Mouse (Mus musculus) kidney, postnatal 4 days (tissue): ENCODE measurements at regions not wholly inside any gene's neighbourhood (a gene's known extent, or its start where the extent isn't known, plus 50 kb on each side); places are given as distances from the start of the nearest gene placed in this dataset.

Source experiments
- DNase-seq, 2 experiments: peaks; one replicate each; pipeline ENCODE4 v3.0.0; 2021; ENCODE audit warnings: mixed read lengths in 2 of 2

DNA sequence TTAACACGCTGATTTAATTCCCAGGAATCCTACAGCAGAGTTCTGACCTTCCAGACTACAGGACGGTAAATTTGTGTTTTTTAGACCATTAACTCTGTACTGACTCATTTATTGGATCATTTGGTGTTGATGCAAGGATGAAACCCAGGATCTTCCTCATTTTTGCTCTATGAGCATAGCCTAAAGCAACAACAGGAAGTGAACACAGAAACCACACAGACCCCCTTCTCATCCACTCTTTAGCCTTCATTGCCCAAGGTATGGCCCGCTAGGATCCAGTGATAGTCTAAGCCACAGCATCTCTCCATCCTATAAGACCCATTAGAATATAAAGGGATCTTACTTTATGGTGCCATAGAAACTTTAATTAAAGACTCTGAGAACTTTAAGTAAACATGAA is 56.5 kb upstream of the Grin2b start:
- DNase-seq: no peak

DNA sequence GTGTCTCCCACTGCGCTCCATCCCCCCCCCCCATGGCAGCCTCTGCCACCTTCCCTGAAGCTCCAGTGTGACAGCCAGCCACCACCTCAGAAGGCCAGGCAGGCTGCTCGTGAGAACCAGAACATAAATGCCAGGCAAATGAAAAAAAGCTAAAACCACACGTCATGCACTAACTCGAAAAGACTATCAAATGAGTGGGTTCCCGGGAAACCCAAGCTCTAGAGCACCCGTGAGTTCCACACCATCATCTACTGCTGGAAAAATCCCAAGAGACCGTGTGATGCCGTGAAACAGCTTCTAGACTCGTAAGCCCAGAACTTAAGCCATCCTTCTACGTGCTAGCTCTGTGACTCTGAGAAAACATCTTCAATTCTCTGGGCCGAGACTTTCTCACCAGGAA is 62.2 kb upstream of the Grin2b start:
- no peak for DNase-seq

DNA sequence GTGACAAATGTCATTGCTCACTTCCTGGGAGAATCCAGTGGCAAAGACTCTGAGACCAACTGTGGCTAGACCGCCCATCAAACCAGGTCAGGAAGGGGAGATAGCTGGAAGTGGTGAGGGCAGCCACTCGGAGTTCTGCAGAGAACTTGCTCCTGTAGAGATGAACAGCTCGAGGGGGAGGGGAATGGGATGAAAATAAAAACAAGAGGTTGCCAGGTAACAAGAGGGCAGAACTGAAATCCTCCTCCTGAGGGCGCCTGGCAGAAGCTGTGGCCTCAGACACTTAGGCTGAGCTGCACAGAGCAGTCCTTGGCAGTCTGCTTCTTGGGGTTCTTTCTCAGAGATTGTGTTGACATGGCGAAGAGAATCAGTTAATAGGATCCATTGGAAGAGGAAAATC is 65.7 kb upstream of the Grin2b start:
- no peak for DNase-seq

DNA sequence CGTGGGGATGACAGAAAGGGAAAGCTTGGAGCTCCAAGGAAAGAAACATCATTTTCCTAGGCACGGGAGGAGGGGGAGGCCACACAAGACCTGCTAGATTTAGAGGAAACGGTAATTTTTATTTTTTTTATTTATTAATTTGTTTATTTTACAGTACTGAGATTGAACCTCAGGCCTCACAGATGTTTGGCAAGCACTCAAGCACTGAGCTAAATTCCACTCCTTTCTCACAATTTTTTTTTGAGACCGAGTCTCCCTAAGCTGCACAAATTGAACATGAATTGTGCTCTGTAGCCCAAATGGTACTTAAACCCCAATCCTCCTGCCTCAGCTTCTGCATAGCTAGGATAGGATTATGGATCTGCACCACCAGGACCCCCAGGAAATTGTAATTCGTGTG is 66.1 kb upstream of the Grin2b start:
- peak in 1 of 2 experiments; percentile 8 for DNase-seq

DNA sequence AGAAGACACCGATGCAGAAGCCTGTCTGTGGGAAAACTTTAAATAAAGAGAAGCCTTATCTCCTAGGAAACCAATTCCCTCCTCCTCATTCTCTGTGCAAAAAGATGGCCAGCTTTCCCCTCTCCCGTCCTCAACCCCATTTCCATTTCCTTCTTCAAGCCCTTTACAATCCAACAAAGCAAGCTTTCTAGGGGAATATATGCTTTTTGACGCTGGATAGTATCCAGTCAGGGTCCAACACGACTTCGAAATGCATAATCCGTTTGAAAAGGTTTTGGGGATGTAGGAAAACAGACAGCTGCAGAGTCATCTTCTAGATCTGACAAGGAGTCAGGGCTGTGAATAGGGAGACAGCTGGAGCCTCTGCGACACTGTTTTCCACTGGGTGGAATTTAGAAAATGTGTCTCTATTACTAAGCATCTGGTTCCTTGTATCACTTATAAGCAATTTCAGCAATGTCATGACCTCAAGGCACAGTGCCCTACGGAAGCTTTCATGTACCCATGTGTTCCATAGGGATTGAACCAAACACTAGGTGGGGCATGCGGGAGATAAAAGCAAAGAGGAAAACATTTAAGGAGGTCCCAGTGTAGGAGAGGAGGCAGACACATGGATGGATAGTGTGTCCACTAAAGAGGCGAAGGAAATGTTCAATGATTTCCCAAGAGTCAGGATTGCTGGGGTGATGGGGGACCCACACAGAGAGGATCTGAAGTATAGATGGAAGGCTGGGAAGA is 68.4 kb upstream of the Grin2b start:
- no peak for DNase-seq

DNA sequence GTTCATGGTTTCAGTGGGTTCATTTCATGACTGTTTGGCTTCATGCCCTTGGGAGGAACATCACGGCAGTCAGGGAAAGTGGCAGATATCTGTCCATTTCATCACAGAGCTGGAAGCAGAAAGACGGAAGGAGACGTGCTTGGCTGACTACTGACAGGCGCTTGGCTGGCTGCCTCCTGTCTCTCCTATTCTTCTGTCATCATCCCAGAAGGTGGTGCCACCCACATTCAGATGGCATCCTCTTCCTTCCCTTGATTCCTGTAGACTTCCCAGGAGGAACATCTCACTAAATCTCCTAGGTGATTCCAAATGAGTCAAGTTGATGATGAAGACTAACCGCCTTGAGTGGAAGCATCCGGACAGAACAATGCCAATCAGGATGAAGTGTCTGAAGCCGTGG is 71.6 kb upstream of the Grin2b start:
- no peak for DNase-seq

DNA sequence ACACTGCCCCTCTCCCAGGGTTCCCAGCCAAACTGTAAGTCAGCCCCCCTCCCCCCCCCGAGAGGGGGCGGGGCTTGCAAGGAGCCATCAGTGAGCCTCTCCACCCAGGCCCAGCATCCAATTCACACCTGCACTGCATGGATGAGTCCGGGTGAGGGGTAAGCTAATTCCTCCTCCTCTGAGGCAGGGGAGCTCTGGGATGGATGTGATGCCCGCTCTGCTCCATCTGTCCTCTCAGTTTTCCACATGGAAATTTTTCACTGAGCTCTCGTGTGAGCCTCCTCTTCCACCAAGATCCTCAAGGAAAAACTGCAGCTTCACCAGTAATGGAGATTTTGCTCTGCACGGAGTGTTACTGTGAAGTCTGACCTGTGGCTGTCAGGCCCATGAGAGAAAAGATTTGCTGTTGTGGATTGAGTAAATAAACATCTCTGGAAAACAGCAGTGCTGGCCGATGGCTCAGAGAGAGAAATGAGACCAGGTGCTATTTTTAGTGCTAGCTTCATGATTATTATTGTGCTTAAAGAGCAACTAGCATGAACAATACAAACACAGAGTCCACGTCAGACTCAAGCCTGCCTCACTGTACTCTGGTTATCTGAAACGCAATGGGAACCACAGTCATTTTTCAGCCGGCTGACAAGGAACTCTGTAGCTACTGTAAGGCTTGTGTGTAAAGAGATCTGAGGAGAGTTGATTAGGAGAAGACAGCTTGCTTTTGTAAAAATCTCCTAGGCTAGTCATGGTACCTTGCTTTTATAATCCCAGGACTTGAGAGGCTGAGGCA is 71.4 kb upstream of the Gm8994 start:
- DNase-seq: no peak

DNA sequence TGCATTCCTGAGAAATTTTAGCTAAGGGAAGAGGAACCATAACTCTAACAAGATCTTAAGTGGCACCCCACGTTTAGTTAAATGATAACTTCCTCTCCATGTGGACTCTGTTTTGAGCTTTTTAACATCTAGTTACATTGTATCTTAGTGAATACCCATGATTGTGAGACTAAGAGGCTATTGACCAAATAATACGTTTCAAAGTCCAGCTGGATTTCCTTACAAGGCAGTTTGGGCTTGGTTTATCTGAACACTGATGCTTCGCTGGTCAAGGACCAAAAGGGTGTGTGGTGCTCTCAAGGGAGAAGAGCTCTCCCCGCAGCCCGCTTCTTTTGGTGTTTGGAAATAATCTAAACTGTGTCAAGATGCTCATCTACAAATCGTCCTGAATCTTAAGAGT is 51.6 kb upstream of the Gm8994 start:
- DNase-seq: no peak

DNA sequence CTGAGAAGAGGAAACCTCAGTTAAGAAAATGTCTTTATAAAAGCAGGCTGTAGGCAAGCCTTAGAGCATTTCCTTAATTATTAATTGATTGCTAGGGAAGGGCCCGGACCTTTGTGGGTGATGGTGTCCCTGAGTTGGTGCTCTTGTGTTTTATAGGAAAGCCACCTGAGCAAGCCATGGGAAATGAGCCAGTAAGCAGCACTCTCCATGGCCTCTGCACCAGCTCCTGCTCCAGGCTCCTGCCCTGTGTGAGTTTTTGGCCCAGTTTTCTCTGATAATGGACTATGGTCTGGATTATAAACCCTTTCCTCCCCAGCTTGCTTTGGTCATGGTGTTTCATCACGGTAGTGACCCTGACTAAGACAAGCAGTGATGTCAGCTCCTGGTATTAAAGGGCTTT is 50.6 kb upstream of the Gm8994 start:
- no peak for DNase-seq
